Mouse (Mus musculus) telencephalon, adult 2 months (tissue): ENCODE results near the gene Inpp5a.

Source experiments
- DNase-seq: peaks from one replicate; pipeline ENCODE4 v3.0.0-alpha.2; 2011; ENCODE audit warnings: low read depth, low spot score

The Inpp5a gene

DNA sequence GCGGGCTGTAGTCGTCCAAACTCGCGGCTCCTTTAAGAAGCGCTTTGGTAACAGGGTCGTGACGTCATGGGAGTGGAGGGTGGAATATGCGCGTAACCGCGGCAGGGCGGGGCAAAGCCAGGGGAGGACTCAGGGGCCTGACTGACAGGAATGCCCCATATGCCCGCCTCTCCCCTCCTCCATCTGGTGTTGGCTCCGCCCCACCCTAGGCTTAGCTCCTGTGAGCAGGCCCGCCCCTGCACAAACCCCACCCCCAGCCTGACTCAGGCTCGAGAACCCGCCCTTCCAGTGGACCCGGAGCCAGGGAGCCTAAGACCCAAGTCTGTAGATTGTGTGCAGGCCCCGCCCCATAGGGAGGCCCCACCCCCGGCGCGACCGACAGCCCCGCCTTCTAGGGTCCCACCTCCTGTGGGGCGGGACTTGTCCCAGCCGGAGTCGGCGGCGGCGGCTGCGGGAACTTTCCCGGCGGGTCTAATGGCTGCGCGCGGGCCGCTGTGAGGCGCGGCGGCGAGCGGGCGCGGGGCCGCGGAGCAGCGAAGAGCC lies at the start of gene Inpp5a:
TSS of gene Inpp5a (plus strand) at position 440 of the 543 bp plus-strand sequence.
- peak; percentile 100 for DNase-seq

DNA sequence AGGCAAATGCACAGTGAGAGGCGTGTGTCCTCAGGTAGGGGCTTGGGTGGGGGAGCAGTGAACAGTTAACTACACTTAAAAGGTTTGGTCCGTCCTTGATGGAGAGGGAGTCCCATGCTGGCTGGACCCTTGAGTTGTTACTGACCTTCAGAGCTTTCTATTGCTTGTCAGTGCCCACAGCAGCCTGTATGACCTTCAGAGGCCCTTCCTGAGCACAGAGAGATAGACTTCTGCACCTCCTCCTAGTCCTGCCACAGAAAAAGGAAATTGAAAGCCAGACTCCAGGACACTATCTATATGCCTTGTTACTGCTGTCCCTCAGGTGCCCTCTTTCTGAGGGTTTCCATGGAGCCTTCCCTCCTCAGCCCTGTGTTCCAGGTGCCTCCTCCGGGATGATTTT lies 49.7 kb upstream of the Inpp5a start:
- no peak for DNase-seq

- DNase-seq: no peak
These were observed 47.8 kb upstream of the Inpp5a start for GRCm38 (mm10) chr7:139341020-139341660.

DNA sequence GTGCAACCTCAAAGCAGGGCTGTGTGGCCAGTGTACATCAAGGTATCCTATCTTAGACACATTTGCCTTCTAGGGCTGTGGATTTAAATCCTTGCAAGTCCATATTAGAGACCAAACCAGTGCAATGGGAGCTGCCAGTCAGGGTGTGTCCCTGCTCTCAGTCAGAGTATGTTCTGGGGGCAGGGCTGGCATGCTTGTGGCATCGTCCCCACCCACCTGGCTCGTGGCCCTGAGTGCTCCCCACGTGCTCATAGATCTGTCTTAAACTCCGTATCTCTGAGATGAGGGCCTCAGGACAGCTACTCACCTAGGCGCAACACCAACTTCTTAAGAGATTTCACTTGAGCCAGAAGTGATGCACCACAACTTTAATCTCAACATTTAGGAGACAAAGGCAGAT lies 46.1 kb upstream of the Inpp5a start:
- DNase-seq: no peak

GRCm38 (mm10) chr7:139347051-139347450 lies 41.9 kb upstream of the Inpp5a start:
- DNase-seq: no peak

DNA sequence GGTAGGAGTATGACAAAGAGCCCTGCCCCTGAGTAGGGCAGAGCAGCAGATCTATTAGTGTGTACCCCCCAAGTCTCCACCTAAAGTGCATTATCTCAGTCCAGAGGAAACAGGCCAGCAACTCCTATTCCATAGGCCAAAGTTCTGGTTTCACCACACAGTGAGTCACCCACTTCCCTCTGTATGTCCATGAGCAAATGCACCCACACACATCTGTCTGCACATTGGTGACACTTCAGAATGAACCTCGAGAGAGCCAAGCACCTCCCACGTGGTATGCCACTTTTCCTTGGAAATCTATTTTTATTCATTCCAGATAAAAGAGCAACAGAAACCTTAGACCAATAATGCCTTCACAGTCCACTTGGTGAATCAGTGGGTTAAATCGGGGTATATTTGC lies 38.3 kb upstream of the Inpp5a start:
- peak; percentile 76 for DNase-seq

DNA sequence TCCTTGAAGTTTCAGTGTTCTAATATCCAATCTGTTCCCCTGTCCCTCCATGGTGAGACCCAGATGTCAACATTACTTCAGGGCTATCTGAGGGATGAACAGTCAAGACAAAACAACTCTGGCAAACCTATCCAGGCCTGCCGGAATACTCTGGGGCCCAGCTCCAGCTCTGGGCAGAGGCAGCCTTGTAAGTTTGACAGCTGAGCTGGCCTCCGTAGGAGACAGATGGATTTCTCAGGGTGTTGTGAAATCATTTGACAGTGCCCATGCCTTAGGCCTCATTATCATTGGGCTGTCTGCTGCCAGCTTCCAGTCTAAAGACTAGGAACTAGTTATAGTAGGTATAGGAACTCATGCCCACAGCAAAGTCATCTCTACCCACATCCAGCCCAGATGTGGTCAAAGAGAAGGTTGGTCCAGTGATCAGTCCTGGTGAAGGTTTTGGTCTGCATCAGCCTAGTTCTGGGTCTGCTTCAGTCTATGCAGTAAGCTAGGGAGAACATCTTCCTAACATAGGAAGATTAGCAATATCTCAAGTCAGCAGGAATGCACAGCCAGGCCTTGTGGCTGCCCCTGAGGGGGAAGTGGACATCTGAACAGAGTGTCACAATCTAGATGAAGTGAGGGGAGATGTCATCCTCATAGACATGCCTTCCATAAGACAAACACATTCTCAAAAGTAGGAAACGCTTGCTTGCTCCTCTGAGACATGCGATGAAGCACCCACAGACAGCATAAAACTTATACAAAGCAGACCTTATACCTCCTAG lies 34.4 kb upstream of the Inpp5a start:
- no peak for DNase-seq

- DNase-seq: no peak
These were observed 31.9 kb upstream of the Inpp5a start for GRCm38 (mm10) chr7:139357043-139357442.

- DNase-seq: no peak
These were observed 29.0 kb upstream of the Inpp5a start for GRCm38 (mm10) chr7:139359906-139360305.

- no peak for DNase-seq
These were observed 27.9 kb upstream of the Inpp5a start for GRCm38 (mm10) chr7:139360890-139361559.

- no peak for DNase-seq
These were observed 27.1 kb upstream of the Inpp5a start for GRCm38 (mm10) chr7:139361799-139362198.

DNA sequence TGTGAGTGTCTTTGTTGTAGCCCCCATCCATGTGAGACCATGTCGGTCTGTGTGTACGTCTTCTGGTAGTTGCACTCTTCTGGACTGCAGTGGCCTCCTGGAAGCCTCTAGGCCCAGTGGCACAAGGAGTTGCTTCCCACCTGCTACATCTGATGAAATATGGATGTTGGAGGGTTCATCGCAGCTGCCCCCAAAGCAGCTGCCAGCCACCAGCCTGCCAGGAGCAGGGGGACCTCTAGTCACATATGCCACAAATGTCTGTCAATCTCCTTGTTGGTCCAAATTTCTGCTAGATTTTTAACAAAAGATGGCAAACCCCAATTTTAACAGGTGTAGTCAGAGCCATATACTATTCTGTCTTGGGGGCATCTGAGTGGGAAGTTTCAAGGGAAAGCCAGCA lies 26.4 kb upstream of the Inpp5a start:
- no peak for DNase-seq

DNA sequence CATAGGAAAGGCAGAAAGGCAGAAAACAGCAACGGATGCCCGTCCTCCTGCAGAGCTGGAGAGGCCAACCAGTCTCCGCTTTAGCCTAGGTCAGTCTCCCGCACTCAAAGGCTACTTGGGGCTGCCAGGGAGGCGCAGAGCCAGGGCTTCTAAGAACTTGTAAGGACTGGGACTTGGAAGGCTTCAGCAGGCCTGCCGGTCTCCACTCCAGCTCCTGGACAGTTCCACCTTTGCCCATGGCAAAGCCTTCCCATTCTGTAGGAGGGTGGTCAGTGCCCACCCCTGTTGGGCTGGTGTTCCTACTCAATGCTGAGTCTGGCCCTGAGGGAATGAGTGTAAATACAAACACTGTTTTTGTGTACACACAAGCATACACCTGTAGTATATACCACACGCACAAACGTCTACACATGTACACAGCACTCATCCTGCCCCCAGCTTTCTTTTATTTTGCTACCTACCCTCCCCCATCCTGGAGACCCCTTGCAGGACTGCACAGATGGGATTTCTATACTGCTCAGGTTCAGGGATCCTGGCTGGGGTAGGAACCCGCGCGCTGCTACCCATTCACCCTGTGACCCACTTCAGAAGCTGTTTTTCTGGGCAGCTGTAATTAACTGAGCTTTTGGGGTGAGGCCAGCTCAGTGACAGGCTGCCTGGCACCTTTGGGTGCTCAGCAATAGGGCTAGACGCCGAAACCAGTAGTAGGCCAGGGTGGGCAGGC lies 25.5 kb upstream of the Inpp5a start:
- DNase-seq: no peak

- DNase-seq: no peak
These were observed 24.8 kb upstream of the Inpp5a start for GRCm38 (mm10) chr7:139364005-139364557.

GRCm38 (mm10) chr7:139364936-139365830 lies 23.7 kb upstream of the Inpp5a start:
- DNase-seq: no peak

DNA sequence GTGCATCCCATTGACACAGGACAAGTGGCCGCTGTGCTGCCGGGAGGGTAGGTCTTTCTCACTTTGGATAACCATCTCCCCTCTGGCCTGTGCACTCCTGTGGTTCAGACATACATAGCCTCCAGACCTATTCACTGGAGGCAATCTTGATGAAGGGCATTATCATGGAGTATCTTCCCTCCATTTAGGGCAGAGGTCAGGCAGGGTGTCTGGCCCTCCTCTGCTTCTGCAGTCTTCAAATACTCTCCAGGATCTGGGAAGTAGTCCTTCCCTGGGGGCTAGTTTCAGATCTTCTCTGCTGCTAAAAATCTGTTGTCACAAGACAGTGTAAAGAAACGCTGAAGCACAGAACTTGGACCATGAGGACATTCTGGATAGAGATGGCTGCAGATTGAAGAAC lies 22.8 kb upstream of the Inpp5a start:
- no peak for DNase-seq

DNA sequence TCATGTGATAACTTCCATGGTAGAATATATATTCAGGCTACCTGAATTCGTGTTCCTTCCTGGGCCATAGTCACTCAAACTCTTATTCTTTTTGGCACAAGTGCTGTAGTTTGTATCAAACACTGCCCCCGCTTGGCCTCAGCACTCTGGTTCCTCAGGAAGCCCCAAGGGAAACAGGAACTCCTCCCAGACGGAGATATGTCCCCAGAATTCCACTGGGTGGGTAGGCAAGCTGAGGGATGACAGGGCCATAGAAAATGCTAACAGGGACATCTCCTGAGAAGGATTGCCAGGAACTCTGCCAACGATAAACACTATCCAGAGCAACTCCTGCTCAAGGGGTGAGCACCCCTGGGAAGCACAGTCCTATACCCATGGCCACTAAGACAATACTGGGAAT lies 22.4 kb upstream of the Inpp5a start:
- no peak for DNase-seq

GRCm38 (mm10) chr7:139368218-139368617 lies 20.7 kb upstream of the Inpp5a start:
- no peak for DNase-seq

GRCm38 (mm10) chr7:139368722-139369380 lies 20.1 kb upstream of the Inpp5a start:
- no peak for DNase-seq
